Mouse (Mus musculus): Measurements from ENCODE around the gene Zfp961.

DNA sequence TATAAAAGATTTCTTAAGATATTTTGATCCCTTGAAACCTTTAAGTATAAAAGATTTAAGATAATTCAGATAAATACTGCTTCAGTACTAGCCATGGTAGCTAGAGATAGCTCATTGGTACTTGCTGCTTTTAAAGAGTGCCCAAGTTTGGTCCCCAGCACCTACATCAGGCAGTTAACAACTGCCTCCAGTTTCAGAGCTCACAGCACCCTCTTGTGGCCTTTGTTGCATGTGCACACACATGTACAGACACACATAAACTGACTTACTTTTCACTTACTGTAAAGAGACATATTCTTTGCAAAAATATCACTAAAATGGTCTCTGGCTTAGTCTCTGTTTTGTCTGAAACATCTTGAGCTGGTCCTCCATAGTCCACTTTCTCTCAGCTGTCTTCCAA, 15.6 kb downstream of the Zfp961 start:
- TF ChIP-seq POLR2A (IDR thresholded peaks at IDR 0.05; ENCODE audit: low read depth, low read length) (no peak), CTCF (IDR thresholded peaks at IDR 0.05; ENCODE audit: extremely low read depth, insufficient read length, insufficient replicate concordance, low read depth, low read length) (no peak; the same call in 1 of the 2 replicates)
